Mouse (Mus musculus) heart, postnatal 25 days (tissue): ENCODE data around the gene Cdc42. TPM values are rescaled to one million over a fixed set of nuclear protein-coding genes. Genes with fewer than 3 reads are reported as not detected.

Source experiments
- DNase-seq: peaks from one replicate; pipeline ENCODE4 v3.0.0; 2022; ENCODE audit warnings: low spot score
- intact Hi-C: fragments of 180-260 bp; cut with DNase I; formaldehyde crosslinking; loops from one replicate; pipeline ENCODE4 v1.15.1; 2025
- total RNA-seq, 2 experiments: library from RNA; stranded (reverse); gene quantifications; 2 replicates each; pipeline ENCODE4 v1.2.3; 2021

The Cdc42 gene
- total RNA-seq, 2 experiments from 2014 or later = 153 to 169 TPM

GRCm38 (mm10) chr4:137292625-137293024 lies 64.9 kb downstream of the Cdc42 start:
- DNase-seq = no peak
- intact Hi-C loops = no loop called here

GRCm38 (mm10) chr4:137290250-137290649 lies 67.3 kb downstream of the Cdc42 start:
- intact Hi-C loops = no loop called here
- DNase-seq = no peak

- intact Hi-C loops = loop anchor here (5.0 kb wide), 1 partner anchor 212 kb away; no protein-coding TSS in a partner anchor
- no peak for DNase-seq
Measured at GRCm38 (mm10) chr4:137289701-137290100, 67.8 kb downstream of the Cdc42 start.

- DNase-seq = no peak
- intact Hi-C loops = loop anchor here (2.0 to 5.0 kb wide), 2 partner anchors 123 to 211 kb away; no protein-coding TSS in a partner anchor
Measured at GRCm38 (mm10) chr4:137287818-137288217, 69.7 kb downstream of the Cdc42 start.

GRCm38 (mm10) chr4:137287206-137287605 lies 70.3 kb downstream of the Cdc42 start:
- no peak for DNase-seq
- intact Hi-C loops = loop anchor here (2.0 to 5.0 kb wide), 2 partner anchors 122 to 210 kb away; no protein-coding TSS in a partner anchor

GRCm38 (mm10) chr4:137286662-137286953 lies 70.9 kb downstream of the Cdc42 start:
- intact Hi-C loops = loop anchor here (2.0 to 5.0 kb wide), 2 partner anchors 122 to 209 kb away; no protein-coding TSS in a partner anchor

GRCm38 (mm10) chr4:137285876-137286661 lies 71.5 kb downstream of the Cdc42 start:
- no peak for DNase-seq
- intact Hi-C loops = loop anchor here (2.0 to 5.0 kb wide), 2 partner anchors 121 to 209 kb away; no protein-coding TSS in a partner anchor

More at GRCm38 (mm10) chr4:137286662-137286953, 70.9 kb downstream of the Cdc42 start:
- DNase-seq = no peak

GRCm38 (mm10) chr4:137283407-137283732 lies 74.2 kb downstream of the Cdc42 start:
- no peak for DNase-seq
- intact Hi-C loops = no loop called here

GRCm38 (mm10) chr4:137282584-137283406 lies 74.7 kb downstream of the Cdc42 start:
- DNase-seq = no peak
- intact Hi-C loops = no loop called here

GRCm38 (mm10) chr4:137282122-137282521 lies 75.4 kb downstream of the Cdc42 start:
- DNase-seq = no peak
- intact Hi-C loops = no loop called here

GRCm38 (mm10) chr4:137281273-137281672 lies 76.2 kb downstream of the Cdc42 start:
- DNase-seq = no peak
- intact Hi-C loops = no loop called here

- DNase-seq = no peak
- intact Hi-C loops = no loop called here
Measured at GRCm38 (mm10) chr4:137279346-137279745, 78.2 kb downstream of the Cdc42 start.

GRCm38 (mm10) chr4:137278144-137279040 lies 79.1 kb downstream of the Cdc42 start:
- intact Hi-C loops = no loop called here
- DNase-seq = no peak

GRCm38 (mm10) chr4:137277600-137278143 lies 79.8 kb downstream of the Cdc42 start:
- DNase-seq = no peak
- intact Hi-C loops = no loop called here

- intact Hi-C loops = no loop called here
- DNase-seq = no peak
Measured at GRCm38 (mm10) chr4:137277166-137277513, 80.4 kb downstream of the Cdc42 start, which contains the start of gene Wnt4. Gene Wnt4 (plus strand): TSS chr4:137277489.

- no peak for DNase-seq
- intact Hi-C loops = no loop called here
Measured at GRCm38 (mm10) chr4:137276443-137277165, 80.9 kb downstream of the Cdc42 start.

GRCm38 (mm10) chr4:137274304-137274703 lies 83.2 kb downstream of the Cdc42 start:
- intact Hi-C loops = loop anchor here (5.0 kb wide), 1 partner anchor 92 kb away; no protein-coding TSS in a partner anchor
- no peak for DNase-seq

GRCm38 (mm10) chr4:137271856-137272255 lies 85.7 kb downstream of the Cdc42 start:
- DNase-seq = no peak
- intact Hi-C loops = loop anchor here (5.0 kb wide), 1 partner anchor 90 kb away; no protein-coding TSS in a partner anchor
